Mouse (Mus musculus): ENCODE results near the gene Noc2l. TPM values are rescaled to one million over a fixed set of nuclear protein-coding genes. Genes with fewer than 3 reads are reported as not detected.

Gene Noc2l
- total RNA-seq, 2 experiments from 2014 or later: 69.5 to 71.7 TPM

Small RNA genes within 50 kb of the gene (microRNA-seq; reads per million reads assigned to microRNA genes)
- 1.5 to 4.7 reads per million in 2 experiments for gene Mir7658

Other genes with a start within 250 kb of the Noc2l start
- 10 to 100 TPM in 1 of 2 experiments, 1 to 10 TPM in 1; 9.3 to 10.3 TPM for gene B3galt6, start 243.4 kb upstream of the Noc2l start, total RNA-seq (2021)
- gene Sdf4, start 243.1 kb upstream of the Noc2l start, total RNA-seq (2021): 100 to 1,000 TPM; 202 to 203 TPM
- gene Tnfrsf4, start 222.2 kb upstream of the Noc2l start, total RNA-seq (2021): 1 to 10 TPM in 1 of 2 experiments, under 1 TPM in 1; 0.94 to 1.4 TPM
- not detected for gene Tnfrsf18, start 209.8 kb upstream of the Noc2l start, total RNA-seq (2021)
- gene Ttll10, start 176.6 kb upstream of the Noc2l start, total RNA-seq (2021): under 1 TPM; 0.33 to 0.35 TPM
- gene 9430015G10Rik, start 126.0 kb upstream of the Noc2l start, total RNA-seq (2021): 10 to 100 TPM; 24.9 to 27.2 TPM
- under 1 TPM; 0.67 to 0.84 TPM for gene Rnf223, start 105.5 kb upstream of the Noc2l start, total RNA-seq (2021)
- 100 to 1,000 TPM; 118 to 120 TPM for gene Agrn, start 38.5 kb upstream of the Noc2l start, total RNA-seq (2021)
- under 1 TPM in 1 of 2 experiments, not detected in 1; 0.74 TPM for gene Isg15, start 35.2 kb upstream of the Noc2l start, total RNA-seq (2021)
- gene AW011738, start 32.7 kb upstream of the Noc2l start, total RNA-seq (2021): 1 to 10 TPM; 5.4 to 6.5 TPM
- gene Perm1, start 20.1 kb upstream of the Noc2l start, total RNA-seq (2021): under 1 TPM; 0.15 to 0.40 TPM
- 10 to 100 TPM; 37.5 to 38.8 TPM for gene Plekhn1, start 1.2 kb upstream of the Noc2l start, total RNA-seq (2021)
- 1 to 10 TPM; 4.5 to 5.6 TPM for gene Samd11, start 19.6 kb downstream of the Noc2l start, total RNA-seq (2021)
- not detected for gene Vmn2r-ps159, start 95.1 kb downstream of the Noc2l start, total RNA-seq (2021)